Mouse (Mus musculus) layer of hippocampus, postnatal 36 days (tissue): ENCODE data around the gene Ankrd10. TPM values are rescaled to one million over a fixed set of nuclear protein-coding genes. Genes with fewer than 3 reads are reported as not detected.

Experiments
- microRNA-seq, 2 experiments: library from miRNA; unstranded; fragments of <30 nt; microRNA quantifications; one replicate each; pipeline ENCODE4 v1.2.0; 2021
- total RNA-seq, 2 experiments: library from RNA; stranded (reverse); gene quantifications; 2 replicates each; pipeline ENCODE4 v1.2.3; 2021

The Ankrd10 gene
- total RNA-seq, 2 experiments from 2014 or later: 64.3 to 77.6 TPM

Small RNAs within 50 kb of the gene (microRNA-seq; reads per million reads assigned to microRNA genes)
- gene Mir7238: 0.90 to 1.1 reads per million in 2 experiments

Other genes with a start within 250 kb of the Ankrd10 start
- gene Rab20, start 157.0 kb downstream of the Ankrd10 start, total RNA-seq: under 1 TPM; 0.28 to 0.57 TPM
- 10 to 100 TPM; 59.3 to 60.0 TPM for gene Naxd, start 138.3 kb downstream of the Ankrd10 start, total RNA-seq
- gene Cars2, start 85.0 kb downstream of the Ankrd10 start, total RNA-seq: 10 to 100 TPM; 22.3 to 24.8 TPM
- gene Ing1, start 80.2 kb downstream of the Ankrd10 start, total RNA-seq: 10 to 100 TPM; 35.3 to 42.6 TPM
- not detected for gene 1700016D06Rik, start 65.3 kb upstream of the Ankrd10 start, total RNA-seq
- 100 to 1,000 TPM; 122 to 126 TPM for gene Arhgef7, start 92.0 kb upstream of the Ankrd10 start, total RNA-seq
- gene Tex29, start 204.7 kb upstream of the Ankrd10 start, total RNA-seq: 1 to 10 TPM in 1 of 2 experiments, under 1 TPM in 1; 0.48 to 1.6 TPM